Comparison of ENCODE assay signal across 27 mouse cellular contexts in the genomic region with DNA sequence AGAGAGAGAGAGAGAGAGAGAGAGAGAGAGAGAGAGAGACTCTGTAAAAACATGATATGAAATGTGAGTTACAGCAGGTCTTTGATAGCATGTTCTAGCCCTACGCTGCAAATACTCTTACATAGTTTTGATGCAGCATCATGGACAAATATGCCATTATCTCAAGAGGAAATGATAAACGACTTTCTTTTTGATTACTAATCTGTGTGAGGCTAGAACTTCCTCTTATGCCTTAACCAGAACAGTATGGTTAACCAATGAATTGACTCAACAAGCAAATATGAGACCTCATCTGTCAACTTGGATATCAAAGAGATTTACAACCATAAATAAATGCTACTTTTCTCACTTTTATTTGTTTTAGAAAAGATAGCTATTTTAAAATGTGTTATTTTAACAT. TPM values are rescaled to one million over a fixed set of nuclear protein-coding genes. Genes with fewer than 3 reads are reported as not detected.
A peak's percentile ranks its signal among the peaks of the same experiment; 100 is the strongest.
DNase-seq lines count a peak whose midpoint lies in the region; ATAC-seq and TF ChIP-seq lines count a peak whose summit lies in the region.
"Had no signal": no experiment of that assay in that cellular context is flagged by ENCODE, and none has a peak within 500 bp of the region (broad histone marks: within the 10 kb centered on the region; RNA-seq: fewer than 3 reads in every experiment).

No protein-coding gene starts in this region.

- no peaks in the 10 kb centered on the region for H3K79me2 ChIP-seq in MEL (ENCODE audit: control insufficient read depth, insufficient read depth, low read length, poor library complexity)

- peaks cover 3 to 8% of the 10 kb centered on the region in 2 experiments for H3K4me1 ChIP-seq in MEL (ENCODE audit: control insufficient read depth in 1 of 2, insufficient read depth in 2 of 2, low read length in 2 of 2)
- H3K4me1 ChIP-seq in kidney, adult 2 months (ENCODE audit: control insufficient read depth, insufficient read depth, low read length): no peaks in the 10 kb centered on the region
- H3K4me1 ChIP-seq: forebrain, embryonic 10.5 days; hindbrain, embryonic 12.5 days; intestine, embryonic 15.5 days had no signal

- TF ChIP-seq RAD21 in MEL (IDR thresholded peaks at IDR 0.05; ENCODE audit: low read depth, low read length): no peak

- no peak for TF ChIP-seq POLR2A in MEL (IDR thresholded peaks at IDR 0.05; ENCODE audit: control insufficient read depth in 1 of 2, insufficient read depth in 1 of 2, low read depth in 1 of 2, low read length in 2 of 2, poor library complexity in 1 of 2)
- no peak for TF ChIP-seq POLR2A in kidney, adult 2 months (IDR thresholded peaks at IDR 0.05; ENCODE audit: low read depth, low read length)

- no peaks in the 10 kb centered on the region for H3K27me3 ChIP-seq in MEL (ENCODE audit: control insufficient read depth in 1 of 2, insufficient read depth in 2 of 2, low read length in 2 of 2)
- H3K27me3 ChIP-seq in kidney, adult 2 months (replicated peaks; ENCODE audit: control insufficient read depth, insufficient read depth, low read length): no peaks in the 10 kb centered on the region
- H3K27me3 ChIP-seq: heart, embryonic 13.5 days; hindbrain, embryonic 12.5 days; intestine, embryonic 15.5 days had no signal

- H3K4me3 ChIP-seq in MEL (ENCODE audit: control insufficient read depth in 1 of 2, insufficient read depth in 1 of 2, low read depth in 2 of 2, low read length in 2 of 2): no peak overlapping the region
- no peak overlapping the region for H3K4me3 ChIP-seq in kidney, adult 2 months (ENCODE audit: insufficient read depth, low read depth, low read length)
- H3K4me3 ChIP-seq: forebrain, embryonic 10.5 days; gastrocnemius, adult 2 months; heart, adult 2 months; heart, embryonic 10.5 days; heart, embryonic 13.5 days; hindbrain, embryonic 12.5 days; intestine, embryonic 15.5 days had no signal

- peak; percentile 80 to 88 for TF ChIP-seq EP300 in MEL (IDR thresholded peaks at IDR 0.05; ENCODE audit: low read depth in 1 of 2, low read length in 2 of 2)

- no peak overlapping the region for H3K9ac ChIP-seq in MEL (ENCODE audit: control insufficient read depth, low read depth, low read length, poor library complexity, severe bottlenecking)
- H3K9ac ChIP-seq: forebrain, postnatal 0 days; heart, embryonic 13.5 days; hindbrain, embryonic 12.5 days; intestine, embryonic 15.5 days had no signal

- DNase-seq in A20 (ENCODE audit: low read depth, low spot score): peak; percentile 14
- peak; percentile 57 for DNase-seq in MEL (ENCODE audit: low read depth, low spot score)
- DNase-seq in embryo, embryonic 10.5 days (ENCODE audit: low spot score): no peak
- DNase-seq in testis, postnatal 14 days (ENCODE audit: low spot score): no peak
- DNase-seq in layer of hippocampus, adult 11-12 months (ENCODE audit: low spot score): no peak
- no peak for DNase-seq in kidney, adult 2 months
- DNase-seq: adrenal gland, adult 2 months; adrenal gland, postnatal 14 days; cerebellum, adult 11 months; cerebellum, adult 2 months; cerebellum, adult 9-11 months; cerebellum, postnatal 25 days; forebrain, postnatal 0 days; gastrocnemius, adult 2 months; gastrocnemius, postnatal 25 days; heart, adult 2 months; heart, postnatal 14 days; heart, postnatal 4 days had no signal

- ATAC-seq in hematopoietic stem cell, adult 5-6 weeks (replicated peaks in 1 of 2; ENCODE audit: insufficient read depth in 1 of 2, low FRiP score in 2 of 2, low TSS enrichment in 1 of 2, low read depth in 1 of 2, poor library complexity in 2 of 2, severe bottlenecking in 2 of 2): peak; percentile 78 to 80
- 0 out of 2 replicates have a peak, but pooled peaks have one; percentile 53 for ATAC-seq in monocyte, adult 5-6 weeks (replicated peaks; ENCODE audit: insufficient number of reproducible peaks, low FRiP score, low TSS enrichment, poor library complexity, severe bottlenecking)
- ATAC-seq: forebrain, embryonic 14.5 days; forebrain, postnatal 0 days; hindbrain, embryonic 16.5 days; intestine, embryonic 15.5 days had no signal

- no peak for TF ChIP-seq CTCF in MEL (IDR thresholded peaks at IDR 0.05 in 2 of 3, conservative IDR thresholded peaks at IDR 0.05 in 1 of 3; ENCODE audit: control insufficient read depth in 1 of 3, insufficient read depth in 1 of 3, low read depth in 2 of 3, low read length in 3 of 3, poor library complexity in 1 of 3, severe bottlenecking in 1 of 3)
- no peak for TF ChIP-seq CTCF in kidney, adult 2 months (conservative IDR thresholded peaks at IDR 0.05; ENCODE audit: insufficient read depth, insufficient read length, low read depth, low read length)

- peaks cover 0 to 21% of the 10 kb centered on the region in 2 experiments; a peak in 2 of 4 replicates for H3K36me3 ChIP-seq in MEL (ENCODE audit: control insufficient read depth in 1 of 2, insufficient read depth in 2 of 2, low read length in 2 of 2)
- H3K36me3 ChIP-seq in kidney, adult 2 months (ENCODE audit: control insufficient read depth, insufficient read depth, low read length): no peaks in the 10 kb centered on the region
- H3K36me3 ChIP-seq: forebrain, embryonic 10.5 days; heart, embryonic 10.5 days; heart, embryonic 13.5 days; hindbrain, embryonic 12.5 days; intestine, embryonic 15.5 days had no signal

- WGBS in kidney, adult 2 months: 76% methylated on average over 2 of the region's 2 CpGs

- no peaks in the 10 kb centered on the region for H3K9me3 ChIP-seq in MEL (replicated peaks; ENCODE audit: insufficient read depth, low read length)
- H3K9me3 ChIP-seq: forebrain, embryonic 10.5 days; heart, embryonic 10.5 days; heart, embryonic 13.5 days; hindbrain, embryonic 12.5 days; intestine, embryonic 15.5 days had no signal

- no peak overlapping the region for H3K27ac ChIP-seq in MEL (ENCODE audit: control insufficient read depth, low read depth, low read length)
- no peak overlapping the region for H3K27ac ChIP-seq in kidney, adult 2 months (ENCODE audit: insufficient read depth, low read depth, low read length)
- H3K27ac ChIP-seq: forebrain, embryonic 10.5 days; gastrocnemius, adult 2 months; heart, adult 2 months; heart, embryonic 10.5 days; heart, embryonic 13.5 days; hindbrain, embryonic 12.5 days; intestine, embryonic 15.5 days had no signal

TF ChIP-seq in MEL, 35 proteins besides CTCF, POLR2A, EP300 and RAD21:
- TF ChIP-seq GATA1 (IDR thresholded peaks at IDR 0.05; ENCODE audit: low read depth, low read length) (peak; percentile 91), TBP (IDR thresholded peaks at IDR 0.05; ENCODE audit: low read depth, low read length) (no peak), MAFK (IDR thresholded peaks at IDR 0.05; ENCODE audit: borderline replicate concordance, low read depth, low read length) (0 out of 2 replicates have a peak, but pooled peaks have one; percentile 45), TCF12 (IDR thresholded peaks at IDR 0.05; ENCODE audit: low read depth, low read length) (peak; percentile 64; the same call in 1 of the 2 replicates), JUND (IDR thresholded peaks at IDR 0.05; ENCODE audit: low read depth, low read length) (no peak), SIN3A (IDR thresholded peaks at IDR 0.05; ENCODE audit: low read length) (peak; percentile 45), ETS1 (IDR thresholded peaks at IDR 0.05; ENCODE audit: low read depth, low read length) (peak; percentile 75), ZKSCAN1 (IDR thresholded peaks at IDR 0.05; ENCODE audit: low read depth, low read length) (no peak), RCOR1 (IDR thresholded peaks at IDR 0.05; ENCODE audit: low read depth, low read length) (peak; percentile 92), MYB (IDR thresholded peaks at IDR 0.05; ENCODE audit: low read depth, low read length) (no peak)

RNA-seq across cellular contexts. Expression of a gene that starts 24.0 kb away (rescaled TPM):
- 2.5 and 4.0 TPM in 2 replicates for total RNA-seq in MEL (2012; rRNA removed)
- polyA plus RNA-seq in MEL (2012; ENCODE audit: insufficient read depth in 1 of 2, insufficient read length in 2 of 2, low read depth in 1 of 2, low replicate concordance in 2 of 2, missing spikeins in 1 of 2): 1 to 10 TPM in 1 of 2 experiments, not detected in 1; 8.9 TPM
- total RNA-seq in hematopoietic stem cell, adult 5-6 weeks (2017): 8.4 and 17.6 TPM in 2 replicates
- 43.7 to 77.1 TPM (median 49.8 TPM) in 3 replicates for total RNA-seq in monocyte, adult 5-6 weeks (2017)
- polyA plus RNA-seq in kidney, adult 2 months (2012; rRNA removed): 32.5 and 36.6 TPM in 2 replicates

Comparison
In these comparisons a context has a peak if more than half of its experiments do, and no peak if none do; other contexts are left out.
1. DNase-seq: peak in A20 (single experiment) and MEL (single experiment); none in embryo, embryonic 10.5 days (single experiment), testis, postnatal 14 days (single experiment), layer of hippocampus, adult 11-12 months (single experiment) and kidney, adult 2 months (single experiment).